Mouse (Mus musculus) embryonic facial prominence, embryonic 15.5 days (tissue): ENCODE measurements around the gene Nme9. TPM values are rescaled to one million over a fixed set of nuclear protein-coding genes. Genes with fewer than 3 reads are reported as not detected.

Experiments used
- ATAC-seq: fragments of 200-750 bp; cut with Nextera tagmentation; 2 replicates; pipeline ENCODE4 v1.8.0; 2017; ENCODE audit warnings: low read depth, moderate TSS enrichment; ENCODE audit not compliant: insufficient number of reproducible peaks, low FRiP score, low TSS enrichment
- H3K27ac ChIP-seq: fragments of 300-500 bp; sonication (generic); replicated peaks from 2 replicates; pipeline ENCODE4 v1.5.1; 2015; ENCODE audit warnings: mild to moderate bottlenecking, inconsistent platforms
- H3K27me3 ChIP-seq: fragments of 300-500 bp; sonication (generic); 2 replicates; pipeline ENCODE4 v1.6.1; 2015; ENCODE audit warnings: inconsistent platforms
- H3K36me3 ChIP-seq: fragments of 300-500 bp; sonication (generic); 2 replicates; pipeline ENCODE4 v1.6.1; 2015; ENCODE audit warnings: mild to moderate bottlenecking, inconsistent platforms
- H3K4me1 ChIP-seq: fragments of 300-500 bp; sonication (generic); 2 replicates; pipeline ENCODE4 v1.6.1; 2015; ENCODE audit warnings: inconsistent platforms
- H3K4me2 ChIP-seq: fragments of 300-500 bp; sonication (generic); replicated peaks from 2 replicates; pipeline ENCODE4 v1.6.1; 2015; ENCODE audit warnings: mild to moderate bottlenecking, inconsistent platforms
- H3K4me3 ChIP-seq: fragments of 300-500 bp; sonication (generic); replicated peaks from 2 replicates; pipeline ENCODE4 v1.5.1; 2015; ENCODE audit warnings: mild to moderate bottlenecking, inconsistent platforms
- H3K9ac ChIP-seq: fragments of 300-500 bp; sonication (generic); 2 replicates; pipeline ENCODE4 v1.6.1; 2015; ENCODE audit warnings: inconsistent platforms
- H3K9me3 ChIP-seq: fragments of 300-500 bp; sonication (generic); replicated peaks from 2 replicates; pipeline ENCODE4 v1.6.1; 2016; ENCODE audit warnings: inconsistent platforms
- WGBS: fragments of 180-500 bp; shearing (Covaris S2); methylation state at CpG from one replicate; pipeline ENCODE4 v1.1.7; 2015; 5-methylcytosine and 5-hydroxymethylcytosine counted together
- polyA plus RNA-seq: library from polyadenylated mRNA; unstranded; fragments of >200 nt; fragmentation: Nextera tagmentation; extraction: Ambion mirVana; gene quantifications from 2 replicates; pipeline ENCODE4 v1.2.1, GENCODE M21; 2015

Nme9 gene
- polyA plus RNA-seq, 1 experiment from 2014 or later = 11.2 TPM

GRCm38 (mm10) chr9:99425262-99425661 is 26.0 kb upstream of the Nme9 start:
- no peak overlapping the region for H3K9ac ChIP-seq
- no peak overlapping the region for H3K4me2 ChIP-seq
- no peaks in the 10 kb centered on the region for H3K27me3 ChIP-seq
- H3K4me3 ChIP-seq = no peak overlapping the region
- H3K4me1 ChIP-seq = peaks cover 42% of the 10 kb centered on the region
- WGBS = 66% methylated on average over 9 of the region's 9 CpGs
- no peak for ATAC-seq
- H3K36me3 ChIP-seq = no peaks in the 10 kb centered on the region; the same call in 1 of the 2 replicates
- no peaks in the 10 kb centered on the region for H3K9me3 ChIP-seq
- H3K27ac ChIP-seq = no peak overlapping the region

- Histone ChIP-seq H3K36me3 (no peaks in the 10 kb centered on the region), H3K27me3 (no peaks in the 10 kb centered on the region), H3K4me1 (peaks cover 45% of the 10 kb centered on the region), H3K9me3 (no peaks in the 10 kb centered on the region), H3K4me3 (no peak overlapping the region), H3K27ac (no peak overlapping the region), H3K9ac (no peak overlapping the region), H3K4me2 (no peak overlapping the region)
- WGBS = 49% methylated on average over 11 of the region's 11 CpGs
- ATAC-seq = no peak
Measured at GRCm38 (mm10) chr9:99428601-99429331, 22.5 kb upstream of the Nme9 start.

GRCm38 (mm10) chr9:99429845-99430244 is 21.4 kb upstream of the Nme9 start:
- no peak overlapping the region for H3K9ac ChIP-seq
- H3K9me3 ChIP-seq = no peaks in the 10 kb centered on the region
- no peak overlapping the region for H3K4me3 ChIP-seq
- no peak overlapping the region for H3K27ac ChIP-seq
- H3K27me3 ChIP-seq = no peaks in the 10 kb centered on the region
- H3K36me3 ChIP-seq = no peaks in the 10 kb centered on the region
- H3K4me2 ChIP-seq = no peak overlapping the region
- no peak for ATAC-seq
- H3K4me1 ChIP-seq = peaks cover 46% of the 10 kb centered on the region
- 83% methylated on average over 3 of the region's 3 CpGs for WGBS

- Histone ChIP-seq H3K9ac (no peak overlapping the region), H3K4me1 (peaks cover 45% of the 10 kb centered on the region), H3K27ac (no peak overlapping the region), H3K4me2 (no peak overlapping the region), H3K27me3 (no peaks in the 10 kb centered on the region), H3K9me3 (no peaks in the 10 kb centered on the region), H3K36me3 (no peaks in the 10 kb centered on the region), H3K4me3 (no peak overlapping the region)
- ATAC-seq = no peak
- whole genome bisulfite sequencing = 73% methylated on average over 6 of the region's 6 CpGs
Measured at GRCm38 (mm10) chr9:99430806-99431205, 20.5 kb upstream of the Nme9 start.

GRCm38 (mm10) chr9:99431346-99431745 is 19.9 kb upstream of the Nme9 start:
- no peak overlapping the region for H3K4me2 ChIP-seq
- H3K36me3 ChIP-seq = no peaks in the 10 kb centered on the region
- no peak overlapping the region for H3K4me3 ChIP-seq
- WGBS = 93% methylated on average over 8 of the region's 8 CpGs
- no peak overlapping the region for H3K9ac ChIP-seq
- no peak overlapping the region for H3K27ac ChIP-seq
- no peaks in the 10 kb centered on the region for H3K9me3 ChIP-seq
- ATAC-seq = no peak
- H3K27me3 ChIP-seq = no peaks in the 10 kb centered on the region
- H3K4me1 ChIP-seq = peaks cover 46% of the 10 kb centered on the region

- no peak overlapping the region for H3K4me2 ChIP-seq
- H3K27ac ChIP-seq = no peak overlapping the region
- 76% methylated on average over 6 of the region's 6 CpGs for WGBS
- no peaks in the 10 kb centered on the region for H3K9me3 ChIP-seq
- peaks cover 48% of the 10 kb centered on the region for H3K4me1 ChIP-seq
- H3K27me3 ChIP-seq = no peaks in the 10 kb centered on the region
- H3K36me3 ChIP-seq = no peaks in the 10 kb centered on the region
- H3K9ac ChIP-seq = no peak overlapping the region
- ATAC-seq = no peak
- H3K4me3 ChIP-seq = no peak overlapping the region
Measured at GRCm38 (mm10) chr9:99431963-99432362, 19.3 kb upstream of the Nme9 start.

- no peak overlapping the region for H3K4me3 ChIP-seq
- ATAC-seq = no peak
- no peaks in the 10 kb centered on the region for H3K9me3 ChIP-seq
- H3K4me1 ChIP-seq = peaks cover 54% of the 10 kb centered on the region
- no peaks in the 10 kb centered on the region for H3K27me3 ChIP-seq
- no peak overlapping the region for H3K9ac ChIP-seq
- H3K36me3 ChIP-seq = no peaks in the 10 kb centered on the region
- no peak overlapping the region for H3K4me2 ChIP-seq
- WGBS = 71% methylated on average over 4 of the region's 4 CpGs
- no peak overlapping the region for H3K27ac ChIP-seq
Measured at GRCm38 (mm10) chr9:99432478-99432877, 18.8 kb upstream of the Nme9 start.

- Histone ChIP-seq H3K27ac (peak overlapping the region; percentile 91), H3K36me3 (no peaks in the 10 kb centered on the region), H3K4me1 (peaks cover 42% of the 10 kb centered on the region), H3K27me3 (peaks cover 9% of the 10 kb centered on the region; the same call in 1 of the 2 replicates), H3K9me3 (no peaks in the 10 kb centered on the region), H3K9ac (peak overlapping the region; percentile 79; the same call in 1 of the 2 replicates), H3K4me2 (peak overlapping the region; percentile 87), H3K4me3 (peak overlapping the region; percentile 81)
- 9% methylated on average over 14 of the region's 14 CpGs for WGBS
- ATAC-seq = peak; percentile 47
Measured at GRCm38 (mm10) chr9:99434892-99435618, 16.2 kb upstream of the Nme9 start.

GRCm38 (mm10) chr9:99435619-99436181 is 15.6 kb upstream of the Nme9 start:
- Histone ChIP-seq H3K4me3 (peak overlapping the region; percentile 81), H3K4me2 (peak overlapping the region; percentile 87), H3K4me1 (peaks cover 45% of the 10 kb centered on the region), H3K9ac (peak overlapping the region; percentile 79), H3K9me3 (no peaks in the 10 kb centered on the region), H3K27me3 (peaks cover 9% of the 10 kb centered on the region; the same call in 1 of the 2 replicates), H3K27ac (peak overlapping the region; percentile 91), H3K36me3 (no peaks in the 10 kb centered on the region)
- ATAC-seq = peak; percentile 20; the same call in 1 of the 2 replicates
- WGBS = 8% methylated on average over 16 of the region's 16 CpGs

- Histone ChIP-seq H3K27me3 (peaks cover 9% of the 10 kb centered on the region; the same call in 1 of the 2 replicates), H3K4me2 (peak overlapping the region; percentile 87), H3K27ac (peak overlapping the region; percentile 91), H3K36me3 (no peaks in the 10 kb centered on the region), H3K9ac (peak overlapping the region; percentile 79), H3K4me1 (peaks cover 45% of the 10 kb centered on the region), H3K9me3 (no peaks in the 10 kb centered on the region), H3K4me3 (peak overlapping the region; percentile 81)
- WGBS = under 1% methylated on average over 66 of the region's 86 CpGs
- peak; percentile 70 for ATAC-seq
Measured at GRCm38 (mm10) chr9:99436182-99437030, 14.9 kb upstream of the Nme9 start.
